Mouse (Mus musculus): ENCODE results near the gene Mettl26. TPM values are rescaled to one million over a fixed set of nuclear protein-coding genes. Genes with fewer than 3 reads are reported as not detected.

Gene Mettl26
- 53.6 and 81.2 TPM in 2 replicates for polyA plus RNA-seq (2012; rRNA removed)

- DNase-seq (ENCODE audit: low read depth in 1 of 2, low spot score in 2 of 2): peak; percentile 80 to 91
- Histone ChIP-seq H3K4me1 (ENCODE audit: control insufficient read depth, insufficient read depth, insufficient read length) (no peaks in the 10 kb centered on the region; the same call in 1 of the 2 replicates), H3K27ac (ENCODE audit: insufficient read depth, low read length) (peak within 1 kb of the TSS; percentile 86), H3K27me3 (ENCODE audit: control insufficient read depth, insufficient read depth, low read length) (no peaks in the 10 kb centered on the region), H3K4me3 (ENCODE audit: extremely low read depth, insufficient read depth, insufficient read length) (peak within 1 kb of the TSS; percentile 93), H3K36me3 (ENCODE audit: control insufficient read depth, insufficient read depth, low read length) (peaks cover 4% of the 10 kb centered on the region; the same call in 1 of the 2 replicates)
- TF ChIP-seq CTCF (IDR thresholded peaks at IDR 0.05; ENCODE audit: extremely low read depth, insufficient read depth, insufficient read length, insufficient replicate concordance) (no peak), POLR2A (IDR thresholded peaks at IDR 0.05; ENCODE audit: low read depth, low read length) (no peak)
- WGBS: under 1% methylated on average over 25 of the region's 25 CpGs
Observed at GRCm38 (mm10) chr17:25874721-25875170, at the start of gene Mettl26. Gene Mettl26 (plus strand): TSS chr17:25875074.

GRCm38 (mm10) chr17:25825311-25825710 is 49.6 kb upstream of the Mettl26 start:
- Histone ChIP-seq H3K27ac (ENCODE audit: insufficient read depth, low read length) (no peak overlapping the region), H3K36me3 (ENCODE audit: control insufficient read depth, insufficient read depth, low read length) (peaks cover 4% of the 10 kb centered on the region; the same call in 1 of the 2 replicates), H3K4me1 (ENCODE audit: control insufficient read depth, insufficient read depth, insufficient read length) (peaks cover 21% of the 10 kb centered on the region), H3K4me3 (ENCODE audit: extremely low read depth, insufficient read depth, insufficient read length) (no peak overlapping the region), H3K27me3 (ENCODE audit: control insufficient read depth, insufficient read depth, low read length) (no peaks in the 10 kb centered on the region; the same call in 1 of the 2 replicates)
- 90% methylated on average over 6 of the region's 6 CpGs for WGBS
- TF ChIP-seq CTCF (IDR thresholded peaks at IDR 0.05; ENCODE audit: extremely low read depth, insufficient read depth, insufficient read length, insufficient replicate concordance): no peak
- no peak for TF ChIP-seq POLR2A (IDR thresholded peaks at IDR 0.05; ENCODE audit: low read depth, low read length)
- no peak for DNase-seq (ENCODE audit: low read depth in 1 of 2, low spot score in 2 of 2)

- Histone ChIP-seq H3K36me3 (ENCODE audit: control insufficient read depth, insufficient read depth, low read length) (peaks cover 11% of the 10 kb centered on the region), H3K27ac (ENCODE audit: insufficient read depth, low read length) (no peak overlapping the region), H3K27me3 (ENCODE audit: control insufficient read depth, insufficient read depth, low read length) (no peaks in the 10 kb centered on the region), H3K4me3 (ENCODE audit: extremely low read depth, insufficient read depth, insufficient read length) (no peak overlapping the region), H3K4me1 (ENCODE audit: control insufficient read depth, insufficient read depth, insufficient read length) (peaks cover 21% of the 10 kb centered on the region)
- no peak for DNase-seq (ENCODE audit: low read depth in 1 of 2, low spot score in 2 of 2)
- TF ChIP-seq POLR2A (IDR thresholded peaks at IDR 0.05; ENCODE audit: low read depth, low read length) (no peak), CTCF (IDR thresholded peaks at IDR 0.05; ENCODE audit: extremely low read depth, insufficient read depth, insufficient read length, insufficient replicate concordance) (no peak)
- 96% methylated on average over 27 of the region's 27 CpGs for WGBS
Observed at GRCm38 (mm10) chr17:25825984-25826570, 48.8 kb upstream of the Mettl26 start.

GRCm38 (mm10) chr17:25827011-25827410 is 47.9 kb upstream of the Mettl26 start:
- Histone ChIP-seq H3K27ac (ENCODE audit: insufficient read depth, low read length) (no peak overlapping the region), H3K4me3 (ENCODE audit: extremely low read depth, insufficient read depth, insufficient read length) (no peak overlapping the region), H3K36me3 (ENCODE audit: control insufficient read depth, insufficient read depth, low read length) (peaks cover 16% of the 10 kb centered on the region), H3K4me1 (ENCODE audit: control insufficient read depth, insufficient read depth, insufficient read length) (peaks cover 28% of the 10 kb centered on the region), H3K27me3 (ENCODE audit: control insufficient read depth, insufficient read depth, low read length) (no peaks in the 10 kb centered on the region)
- no peak for TF ChIP-seq CTCF (IDR thresholded peaks at IDR 0.05; ENCODE audit: extremely low read depth, insufficient read depth, insufficient read length, insufficient replicate concordance)
- TF ChIP-seq POLR2A (IDR thresholded peaks at IDR 0.05; ENCODE audit: low read depth, low read length): no peak
- DNase-seq (ENCODE audit: low read depth in 1 of 2, low spot score in 2 of 2): no peak
- WGBS: 96% methylated on average over 13 of the region's 13 CpGs

- no peak overlapping the region for H3K27ac ChIP-seq (ENCODE audit: insufficient read depth, low read length)
- no peak for DNase-seq (ENCODE audit: low read depth in 1 of 2, low spot score in 2 of 2)
- WGBS: 94% methylated on average over 22 of the region's 22 CpGs
- no peak overlapping the region for H3K4me3 ChIP-seq (ENCODE audit: extremely low read depth, insufficient read depth, insufficient read length)
- H3K27me3 ChIP-seq (ENCODE audit: control insufficient read depth, insufficient read depth, low read length): no peaks in the 10 kb centered on the region
- H3K36me3 ChIP-seq (ENCODE audit: control insufficient read depth, insufficient read depth, low read length): peaks cover 16% of the 10 kb centered on the region
- peaks cover 29% of the 10 kb centered on the region for H3K4me1 ChIP-seq (ENCODE audit: control insufficient read depth, insufficient read depth, insufficient read length)
- TF ChIP-seq CTCF (IDR thresholded peaks at IDR 0.05; ENCODE audit: extremely low read depth, insufficient read depth, insufficient read length, insufficient replicate concordance) (no peak), POLR2A (IDR thresholded peaks at IDR 0.05; ENCODE audit: low read depth, low read length) (no peak)
Observed at GRCm38 (mm10) chr17:25827546-25828222, 47.2 kb upstream of the Mettl26 start.

- DNase-seq (ENCODE audit: low read depth in 1 of 2, low spot score in 2 of 2): no peak
- H3K27ac ChIP-seq (ENCODE audit: insufficient read depth, low read length): peak overlapping the region; percentile 7; the same call in 1 of the 2 replicates
- peaks cover 16% of the 10 kb centered on the region for H3K36me3 ChIP-seq (ENCODE audit: control insufficient read depth, insufficient read depth, low read length)
- H3K4me3 ChIP-seq (ENCODE audit: extremely low read depth, insufficient read depth, insufficient read length): peak overlapping the region; percentile 66; the same call in 1 of the 2 replicates
- 87% methylated on average over 8 of the region's 8 CpGs for WGBS
- H3K4me1 ChIP-seq (ENCODE audit: control insufficient read depth, insufficient read depth, insufficient read length): peaks cover 29% of the 10 kb centered on the region
- TF ChIP-seq POLR2A (IDR thresholded peaks at IDR 0.05; ENCODE audit: low read depth, low read length) (no peak), CTCF (IDR thresholded peaks at IDR 0.05; ENCODE audit: extremely low read depth, insufficient read depth, insufficient read length, insufficient replicate concordance) (no peak)
- no peaks in the 10 kb centered on the region for H3K27me3 ChIP-seq (ENCODE audit: control insufficient read depth, insufficient read depth, low read length)
Observed at GRCm38 (mm10) chr17:25828223-25828594, 46.7 kb upstream of the Mettl26 start.
